Mouse (Mus musculus) adrenal gland, adult 8-10 months (tissue): Measurements from ENCODE around the gene Ubap2l. TPM values are rescaled to one million over a fixed set of nuclear protein-coding genes. Genes with fewer than 3 reads are reported as not detected.

ENCODE experiments used
- DNase-seq: peaks from one replicate; pipeline ENCODE4 v3.0.0; 2022
- microRNA-seq, 2 experiments: library from miRNA; unstranded; fragments of <30 nt; microRNA quantifications; one replicate each; pipeline ENCODE4 v1.2.0; 2022
- total RNA-seq, 4 experiments: library from RNA; stranded (reverse); gene quantifications; 2 replicates each; pipeline ENCODE4 v1.2.4; 2022

Ubap2l gene
- total RNA-seq, 4 experiments from 2014 or later = 135 to 210 (median 161) TPM

- DNase-seq = no peak
Observed at GRCm38 (mm10) chr3:89965972-89966371, 86.5 kb downstream of the Ubap2l start.

DNA sequence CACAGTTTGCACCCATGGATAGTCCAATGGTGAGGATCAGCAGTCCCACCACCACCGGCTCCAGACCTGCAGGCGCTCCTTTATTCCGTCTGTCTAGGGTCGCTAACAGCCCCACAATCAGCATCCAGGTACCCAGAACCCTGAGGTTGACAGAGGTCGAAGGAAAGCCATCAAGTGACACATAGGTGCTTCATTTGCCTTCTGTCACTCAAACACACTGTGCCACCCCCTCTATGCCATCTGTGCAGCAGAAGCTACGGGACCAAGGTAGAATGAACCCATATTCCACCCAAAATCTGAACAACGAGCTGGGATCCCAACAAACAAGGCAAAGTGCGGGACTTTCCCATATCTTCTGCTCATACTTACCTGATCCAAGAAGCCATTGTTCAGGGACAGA lies 86.9 kb downstream of the Ubap2l start:
- DNase-seq = no peak

- no peak for DNase-seq
Observed at GRCm38 (mm10) chr3:89963926-89964739, 88.3 kb downstream of the Ubap2l start.

GRCm38 (mm10) chr3:89963221-89963763 lies 89.1 kb downstream of the Ubap2l start, which contains the start of gene Atp8b2:
Gene Atp8b2, minus strand, starts transcription at chr3:89963508.
- DNase-seq = no peak

GRCm38 (mm10) chr3:89962751-89963220 lies 89.6 kb downstream of the Ubap2l start:
- no peak for DNase-seq

DNA sequence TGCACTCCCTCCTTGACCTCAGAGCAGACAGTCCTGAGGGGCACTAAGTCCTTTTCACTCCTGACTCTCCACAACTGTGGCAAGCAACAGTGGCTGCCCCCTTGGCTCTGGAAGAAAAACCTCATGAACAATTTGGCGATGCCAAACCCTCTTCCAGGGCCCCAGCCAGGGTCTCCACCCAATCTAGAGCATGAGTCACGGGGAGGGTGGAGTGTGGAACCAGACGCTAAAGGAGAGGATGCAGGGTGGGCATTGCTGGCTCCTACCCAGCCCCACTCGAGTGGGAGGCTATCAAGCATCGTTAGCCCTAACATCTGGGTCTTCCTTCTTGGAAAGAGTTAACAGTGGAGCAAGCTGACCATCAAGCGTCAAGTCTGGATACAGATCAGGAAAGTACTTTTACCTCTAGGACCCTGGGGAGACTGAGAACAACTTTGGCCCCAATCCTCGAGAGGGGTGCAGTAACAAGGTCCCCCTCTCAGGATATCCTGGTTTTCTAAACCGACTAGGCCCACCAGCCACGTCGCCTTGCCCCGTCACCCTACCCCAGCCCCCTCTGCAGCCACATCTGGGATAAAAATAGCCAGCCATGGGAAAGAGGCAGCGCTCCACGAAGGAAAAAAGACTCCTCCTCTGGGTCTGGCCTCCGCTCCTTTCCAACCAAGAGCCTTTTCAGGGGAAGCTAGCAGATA lies 90.2 kb downstream of the Ubap2l start:
- no peak for DNase-seq

DNA sequence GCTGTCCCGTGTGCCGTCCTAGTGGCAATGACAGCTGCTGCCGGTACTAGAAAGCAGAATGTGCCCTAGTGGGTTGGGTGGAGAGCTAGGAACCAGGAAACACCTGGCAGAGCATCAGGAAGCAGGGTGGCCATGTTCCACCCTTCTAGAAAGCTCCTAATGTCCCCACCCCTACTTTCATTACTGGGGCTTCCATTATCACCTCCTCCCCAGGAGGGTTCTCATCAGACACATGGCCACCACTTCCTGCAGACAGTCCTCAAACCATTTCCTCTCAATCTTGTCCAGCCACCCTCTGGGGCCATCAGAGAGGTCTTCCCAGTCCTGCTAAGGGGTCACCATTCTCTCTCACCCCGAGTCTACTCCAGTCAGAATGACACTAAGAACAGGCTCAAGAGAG lies 91.0 kb downstream of the Ubap2l start:
- no peak for DNase-seq

DNA sequence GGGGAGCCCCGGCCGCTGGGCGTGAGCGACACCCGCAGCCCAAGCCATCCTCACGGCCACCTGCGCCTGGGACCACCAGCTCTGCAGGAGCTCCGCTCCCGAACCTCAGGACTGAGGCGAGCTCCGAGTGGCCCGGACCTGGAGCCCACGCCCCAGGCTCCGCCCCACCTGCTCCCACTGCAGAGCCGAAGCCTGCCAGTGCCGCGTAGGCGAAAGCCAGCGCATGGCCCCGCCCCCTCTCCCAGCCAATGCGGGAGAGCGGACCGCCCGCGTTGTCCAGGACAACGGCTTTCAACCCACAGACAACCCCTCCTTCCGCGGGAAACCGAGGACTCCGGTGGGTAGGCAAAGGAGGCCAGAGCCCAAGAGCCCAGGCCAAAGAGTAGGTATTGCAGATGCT lies 92.0 kb downstream of the Ubap2l start:
- DNase-seq = peak; percentile 90

GRCm38 (mm10) chr3:89959435-89959834 lies 93.0 kb downstream of the Ubap2l start:
- DNase-seq = no peak

DNA sequence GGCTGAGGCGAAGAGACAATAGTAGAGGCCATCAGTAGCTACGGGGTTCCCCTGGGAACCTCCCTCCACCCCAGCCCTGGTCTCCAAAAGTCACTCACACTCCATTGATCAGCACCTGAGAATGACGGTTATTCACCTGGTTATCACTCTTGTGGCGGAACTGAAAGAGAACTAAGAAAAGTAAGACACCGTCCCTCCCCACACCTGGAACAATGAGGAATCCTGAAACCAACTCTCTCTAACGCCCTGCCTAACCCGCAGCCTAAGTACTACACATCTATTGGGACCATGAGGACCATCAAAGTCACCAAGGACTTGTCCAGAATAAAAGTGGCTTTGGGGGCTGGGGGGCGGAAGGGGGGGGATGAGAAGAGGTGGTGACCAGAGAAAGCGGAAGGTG lies 94.5 kb downstream of the Ubap2l start:
- no peak for DNase-seq

- DNase-seq = no peak
Observed at GRCm38 (mm10) chr3:89956177-89956971, 96.1 kb downstream of the Ubap2l start.

GRCm38 (mm10) chr3:89953420-89953819 lies 99.0 kb downstream of the Ubap2l start:
- DNase-seq = no peak

Small RNA genes lying within 50 kb of the gene (microRNA-seq; reads per million reads assigned to microRNA genes)
- 15.1 to 18.9 reads per million in 2 experiments for gene Mir190b
- 0.18 to 0.34 reads per million in 2 experiments for gene Mir7669

Other genes starting within 250 kb of the Ubap2l start
- 10 to 100 TPM in 2 of 4 experiments, 1 to 10 TPM in 2; 5.6 to 11.6 (median 10.1) TPM for gene She, start 221.3 kb downstream of the Ubap2l start, total RNA-seq
- gene Il6ra, start 139.4 kb downstream of the Ubap2l start, total RNA-seq = 10 to 100 TPM in 2 of 4 experiments, 1 to 10 TPM in 2; 6.7 to 13.4 (median 10.1) TPM
- 10 to 100 TPM; 31.6 to 63.7 (median 46.1) TPM for gene Atp8b2, start 89.1 kb downstream of the Ubap2l start, total RNA-seq
- 100 to 1,000 TPM; 131 to 171 (median 149) TPM for gene Hax1, start 53.8 kb downstream of the Ubap2l start, total RNA-seq
- gene 4933434E20Rik, start 992 bp downstream of the Ubap2l start, total RNA-seq = 100 to 1,000 TPM in 3 of 4 experiments, 10 to 100 TPM in 1; 88.7 to 119 (median 108) TPM
- gene Tpm3, start 20.0 kb upstream of the Ubap2l start, total RNA-seq = 100 to 1,000 TPM; 162 to 262 (median 231) TPM
- gene Nup210l, start 51.5 kb upstream of the Ubap2l start, total RNA-seq = 1 to 10 TPM in 1 of 4 experiments, under 1 TPM in 3; 0.35 to 1.1 (median 0.54) TPM
- gene Rps27, start 161.0 kb upstream of the Ubap2l start, total RNA-seq = 1,000 to 10,000 TPM; 1,658 to 2,346 (median 2,053) TPM
- 10 to 100 TPM; 28.8 to 42.4 (median 34.9) TPM for gene Rab13, start 161.1 kb upstream of the Ubap2l start, total RNA-seq
- 10 to 100 TPM; 64.2 to 76.1 (median 70.4) TPM for gene Jtb, start 179.0 kb upstream of the Ubap2l start, total RNA-seq
- 1 to 10 TPM in 1 of 4 experiments, under 1 TPM in 3; 0.35 to 1.3 (median 0.63) TPM for gene Creb3l4, start 190.9 kb upstream of the Ubap2l start, total RNA-seq
- gene Slc39a1, start 195.5 kb upstream of the Ubap2l start, total RNA-seq = 100 to 1,000 TPM; 129 to 172 (median 151) TPM
- gene Crtc2, start 201.5 kb upstream of the Ubap2l start, total RNA-seq = 10 to 100 TPM; 43.5 to 73.2 (median 63.9) TPM
- 10 to 100 TPM in 3 of 4 experiments, 1 to 10 TPM in 1; 9.2 to 14.5 (median 12.8) TPM for gene Dennd4b, start 212.6 kb upstream of the Ubap2l start, total RNA-seq
- 10 to 100 TPM; 62.6 to 85.2 (median 71.6) TPM for gene Gatad2b, start 240.6 kb upstream of the Ubap2l start, total RNA-seq